Mouse (Mus musculus) kidney, postnatal 0 days (tissue): ENCODE data around the gene Hspe1. TPM values are rescaled to one million over a fixed set of nuclear protein-coding genes. Genes with fewer than 3 reads are reported as not detected.
"Not testable (repeated sequence)": the region's sequence is repeated elsewhere in the genome, so short reads cannot be mapped to it uniquely, and the experiment has no call there.

Source experiments
- ATAC-seq: fragments of 200-750 bp; cut with Nextera tagmentation; replicated peaks from 2 replicates; pipeline ENCODE4 v1.8.0; 2017; ENCODE audit warnings: low read depth, moderate number of reproducible peaks, moderate TSS enrichment, moderate library complexity; ENCODE audit not compliant: low FRiP score
- DNase-seq: peaks from one replicate; pipeline ENCODE4 v3.0.0-alpha.2; 2016; ENCODE audit warnings: low spot score
- H3K27ac ChIP-seq: fragments of 300-500 bp; sonication (generic); 2 replicates; pipeline ENCODE4 v1.5.1; 2014; ENCODE audit warnings: mild to moderate bottlenecking
- H3K27me3 ChIP-seq: fragments of 300-500 bp; sonication (generic); 2 replicates; pipeline ENCODE4 v1.6.1; 2014; ENCODE audit warnings: low read length, mixed read lengths; ENCODE audit not compliant: insufficient read depth
- H3K36me3 ChIP-seq: fragments of 300-500 bp; sonication (generic); 2 replicates; pipeline ENCODE4 v1.6.1; 2014; ENCODE audit warnings: low read length, mixed read lengths; ENCODE audit not compliant: insufficient read depth
- H3K4me1 ChIP-seq: fragments of 300-500 bp; sonication (generic); replicated peaks from 2 replicates; pipeline ENCODE4 v1.6.1; 2014; ENCODE audit warnings: antibody characterized with exemption, low read length, mixed read lengths; ENCODE audit not compliant: insufficient read depth
- H3K4me2 ChIP-seq: fragments of 300-500 bp; sonication (generic); 2 replicates; pipeline ENCODE4 v1.6.1; 2014; ENCODE audit warnings: mild to moderate bottlenecking, low read length, moderate library complexity, mixed read lengths
- H3K4me3 ChIP-seq: fragments of 300-500 bp; sonication (generic); replicated peaks from 2 replicates; pipeline ENCODE4 v1.5.1; 2014; ENCODE audit warnings: low read depth, low read length
- H3K9ac ChIP-seq: fragments of 300-500 bp; sonication (generic); 2 replicates; pipeline ENCODE4 v1.6.1; 2014; ENCODE audit warnings: low read depth, low read length
- H3K9me3 ChIP-seq: fragments of 300-500 bp; sonication (generic); replicated peaks from 2 replicates; pipeline ENCODE4 v1.6.1; 2016; ENCODE audit warnings: low read length, inconsistent platforms, mixed read lengths
- CTCF ChIP-seq: IDR thresholded peaks from 2 replicates; pipeline ENCODE4 v1.5.1; 2016; ENCODE audit warnings: antibody characterized with exemption, low read depth, mild to moderate bottlenecking, moderate library complexity
- WGBS: fragments of 180-500 bp; shearing (Covaris S2); extraction: QIAGEN DNeasy Blood & Tissue Kit; methylation state at CpG from one replicate; pipeline ENCODE4 v1.1.7; 2014; 5-methylcytosine and 5-hydroxymethylcytosine counted together
- polyA plus RNA-seq: library from polyadenylated mRNA; unstranded; fragments of >200 nt; fragmentation: Nextera tagmentation; extraction: Ambion mirVana; gene quantifications from 2 replicates; pipeline ENCODE4 v1.2.1, GENCODE M21; 2015

The Hspe1 gene
- polyA plus RNA-seq, 1 experiment from 2014 or later: 576 TPM

DNA sequence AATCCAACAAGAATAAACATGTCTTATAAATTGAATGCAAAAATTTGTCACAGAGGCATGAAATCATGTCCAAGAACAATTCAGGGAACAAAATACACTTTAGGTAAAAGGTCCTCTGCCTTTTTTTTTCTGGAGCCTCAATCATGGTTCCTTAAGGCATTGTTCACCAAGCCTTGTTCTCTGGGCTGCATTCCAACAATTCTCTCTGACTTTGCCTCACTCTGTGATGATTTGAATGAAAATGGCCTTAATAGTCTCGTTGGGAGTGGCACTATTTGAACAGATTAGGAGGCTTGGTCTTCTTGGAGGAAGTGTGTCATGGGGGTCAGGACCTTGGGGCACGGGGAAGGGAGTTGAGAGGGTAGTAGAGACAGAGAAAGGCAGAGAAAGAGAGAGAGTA is 20.5 kb downstream of the Hspe1 start:
- H3K9me3 ChIP-seq: no peaks in the 10 kb centered on the region
- H3K4me2 ChIP-seq: no peak overlapping the region
- H3K4me1 ChIP-seq: no peaks in the 10 kb centered on the region
- no peaks in the 10 kb centered on the region for H3K36me3 ChIP-seq
- no peak for DNase-seq
- H3K27me3 ChIP-seq: no peaks in the 10 kb centered on the region
- no peak for ATAC-seq
- H3K27ac ChIP-seq: no peak overlapping the region
- WGBS: 57% methylated on average over 2 of the region's 2 CpGs
- H3K9ac ChIP-seq: no peak overlapping the region
- no peak overlapping the region for H3K4me3 ChIP-seq
- TF ChIP-seq CTCF: no peak

DNA sequence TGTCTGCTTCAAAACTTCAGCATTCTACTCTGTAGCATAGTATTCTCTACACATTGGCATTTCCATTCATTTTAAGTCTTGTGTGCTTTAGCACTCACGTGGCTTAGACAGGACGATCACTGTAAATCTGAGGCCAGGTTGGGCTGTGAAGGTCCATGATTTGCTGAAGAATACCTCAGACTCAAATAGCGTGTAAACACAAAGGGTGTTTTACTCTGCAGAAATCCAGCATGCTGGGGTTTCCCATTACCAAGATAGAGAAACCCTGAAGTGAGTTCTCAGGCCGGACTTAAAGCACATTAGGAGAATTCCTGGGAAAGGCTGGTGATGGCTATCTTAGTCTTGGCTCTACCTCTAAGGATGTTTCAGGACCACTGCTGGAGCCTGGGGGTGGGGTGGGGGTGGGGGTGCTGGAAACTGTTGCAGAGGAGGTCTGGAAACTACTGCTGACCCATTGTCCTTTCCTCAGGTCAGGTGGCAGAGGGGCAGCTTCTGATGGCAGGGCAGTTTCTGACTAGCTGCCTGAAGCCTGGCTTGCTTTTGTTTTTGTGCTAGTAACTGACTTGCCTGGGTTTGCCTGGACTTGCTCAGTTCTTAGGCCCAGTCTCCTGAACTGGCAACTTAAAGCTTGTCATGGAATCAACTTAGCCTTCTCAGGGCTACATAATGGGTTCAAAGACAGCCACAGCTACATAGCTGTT is 21.3 kb downstream of the Hspe1 start:
- 79% methylated on average over 4 of the region's 4 CpGs for WGBS
- H3K4me2 ChIP-seq: no peak overlapping the region
- H3K9me3 ChIP-seq: no peaks in the 10 kb centered on the region
- H3K36me3 ChIP-seq: no peaks in the 10 kb centered on the region
- H3K4me3 ChIP-seq: no peak overlapping the region
- no peaks in the 10 kb centered on the region for H3K4me1 ChIP-seq
- no peaks in the 10 kb centered on the region for H3K27me3 ChIP-seq
- no peak overlapping the region for H3K27ac ChIP-seq
- no peak for DNase-seq
- ATAC-seq: no peak
- TF ChIP-seq CTCF: no peak
- no peak overlapping the region for H3K9ac ChIP-seq

DNA sequence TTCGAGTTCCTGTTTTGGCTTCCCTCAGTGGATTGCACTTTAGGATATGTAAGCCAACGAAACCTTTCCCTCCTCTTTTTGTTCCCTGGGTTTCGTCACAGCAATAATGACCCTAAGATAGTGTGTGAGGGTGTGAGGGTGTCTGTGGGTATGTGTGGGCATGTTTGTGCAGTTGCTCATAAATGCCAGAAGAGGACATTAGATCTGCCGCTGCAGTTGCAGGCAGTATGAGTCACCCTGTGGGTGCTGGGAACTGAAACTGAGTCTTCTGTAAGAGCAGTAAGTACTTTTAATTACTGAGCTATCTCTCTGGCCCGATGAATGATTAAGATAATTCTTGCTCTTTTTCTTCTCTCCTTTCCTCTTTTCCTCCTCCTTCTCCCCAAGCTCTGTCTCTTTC is 35.1 kb downstream of the Hspe1 start:
- no peaks in the 10 kb centered on the region for H3K27me3 ChIP-seq
- H3K4me2 ChIP-seq: no peak overlapping the region
- ATAC-seq: no peak
- no peak overlapping the region for H3K4me3 ChIP-seq
- no peaks in the 10 kb centered on the region for H3K36me3 ChIP-seq
- H3K27ac ChIP-seq: no peak overlapping the region
- TF ChIP-seq CTCF: no peak
- H3K4me1 ChIP-seq: no peaks in the 10 kb centered on the region
- DNase-seq: no peak
- WGBS: 84% methylated on average over 5 of the region's 5 CpGs
- H3K9me3 ChIP-seq: no peaks in the 10 kb centered on the region
- no peak overlapping the region for H3K9ac ChIP-seq

DNA sequence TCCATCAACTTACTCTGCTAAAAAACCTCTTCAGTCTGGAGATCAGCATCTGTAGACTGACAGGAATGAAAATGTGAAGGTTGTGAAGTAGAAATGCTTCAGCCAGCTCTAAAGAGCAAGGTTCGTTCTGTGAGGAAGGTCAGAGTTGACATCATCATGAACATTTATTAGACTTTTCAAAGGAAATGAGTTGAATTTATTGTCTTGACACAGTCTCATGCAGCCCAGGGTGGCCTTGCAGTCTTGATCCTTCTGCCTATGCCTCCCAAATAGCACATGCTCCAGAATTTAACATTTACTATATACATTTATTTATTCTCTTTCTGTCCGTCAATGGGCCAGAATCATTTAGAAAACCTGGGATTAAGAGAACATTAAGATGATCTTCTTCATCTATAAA is 35.6 kb downstream of the Hspe1 start:
- Histone ChIP-seq H3K27ac (no peak overlapping the region), H3K27me3 (no peaks in the 10 kb centered on the region), H3K9me3 (no peaks in the 10 kb centered on the region), H3K36me3 (no peaks in the 10 kb centered on the region), H3K4me1 (no peaks in the 10 kb centered on the region), H3K9ac (no peak overlapping the region), H3K4me2 (no peak overlapping the region), H3K4me3 (no peak overlapping the region)
- no peak for TF ChIP-seq CTCF
- no peak for DNase-seq
- no peak for ATAC-seq
- WGBS: 66% methylated on average over 2 of the region's 2 CpGs

DNA sequence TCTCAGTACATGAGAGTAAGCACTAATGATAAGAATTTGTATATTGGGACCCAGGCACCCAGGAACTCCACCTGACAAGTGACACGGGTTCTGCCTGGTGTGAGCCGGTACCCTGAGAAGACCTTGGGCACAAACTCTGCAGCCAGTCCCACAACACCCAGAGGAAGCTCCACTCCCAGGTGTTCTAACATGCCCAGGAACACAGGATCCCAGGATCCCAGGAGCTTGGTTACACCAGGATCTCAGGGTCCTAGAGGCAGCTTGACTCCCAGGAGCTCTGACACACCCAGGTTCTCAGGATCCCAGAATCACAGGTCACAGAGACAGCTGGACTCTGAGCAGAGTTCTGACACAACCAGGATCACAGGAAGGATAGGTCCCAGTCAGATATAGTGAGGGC is 36.2 kb downstream of the Hspe1 start:
- not testable (repeated sequence) for H3K27me3 ChIP-seq
- WGBS: 98% methylated on average over 2 of the region's 2 CpGs

DNA sequence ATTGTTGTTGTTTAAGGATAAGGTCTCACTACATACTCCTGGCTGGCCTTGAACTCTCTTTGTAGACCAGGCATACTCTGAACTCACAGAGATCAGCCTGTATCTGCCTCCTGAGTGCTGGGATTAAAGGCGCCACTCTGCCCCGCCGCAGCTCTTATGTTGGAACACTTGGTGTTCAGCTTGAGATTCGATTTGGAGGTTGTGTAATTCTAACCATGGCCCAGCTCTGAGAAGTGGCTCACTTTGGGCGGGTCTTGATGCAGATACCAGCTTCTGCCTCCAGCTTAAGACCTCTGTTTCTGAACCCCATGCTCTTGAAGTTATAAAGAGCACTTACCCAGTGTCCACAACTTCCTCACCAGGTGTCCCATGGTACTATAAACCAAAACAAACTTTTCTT is 41.8 kb downstream of the Hspe1 start:
- Histone ChIP-seq H3K4me2 (no peak overlapping the region), H3K27ac (no peak overlapping the region), H3K9me3 (no peaks in the 10 kb centered on the region), H3K4me3 (no peak overlapping the region), H3K36me3 (no peaks in the 10 kb centered on the region), H3K9ac (no peak overlapping the region), H3K4me1 (peaks cover 9% of the 10 kb centered on the region; the same call in 1 of the 2 replicates), H3K27me3 (no peaks in the 10 kb centered on the region)
- TF ChIP-seq CTCF: no peak
- ATAC-seq (no peak), DNase-seq (no peak)
- 91% methylated on average over 5 of the region's 5 CpGs for WGBS

More for the DNA sequence above, 36.2 kb downstream of the Hspe1 start:
- H3K4me3 ChIP-seq, DNase-seq, ATAC-seq, H3K36me3 ChIP-seq, H3K9me3 ChIP-seq, H3K27ac ChIP-seq, H3K4me2 ChIP-seq, H3K9ac ChIP-seq, H3K4me1 ChIP-seq: not testable (repeated sequence)
